Mouse (Mus musculus) neural tube, embryonic 13.5 days (tissue): ENCODE data around the gene Hist1h2bg. TPM values are rescaled to one million over a fixed set of nuclear protein-coding genes. Genes with fewer than 3 reads are reported as not detected.
"Not testable (repeated sequence)": the region's sequence is repeated elsewhere in the genome, so short reads cannot be mapped to it uniquely, and the experiment has no call there.

ENCODE experiments used
- ATAC-seq: fragments of 200-750 bp; cut with Nextera tagmentation; 2 replicates; pipeline ENCODE4 v1.8.0; 2017; ENCODE audit warnings: low read depth, mild to moderate bottlenecking, moderate TSS enrichment, moderate library complexity
- H3K27ac ChIP-seq: fragments of 300-500 bp; sonication (generic); replicated peaks from 2 replicates; pipeline ENCODE4 v1.5.1; 2015; ENCODE audit warnings: moderate library complexity, mild to moderate bottlenecking, inconsistent platforms
- H3K27me3 ChIP-seq: fragments of 300-500 bp; sonication (generic); 2 replicates; pipeline ENCODE4 v1.6.1; 2015; ENCODE audit warnings: mild to moderate bottlenecking, inconsistent platforms
- H3K36me3 ChIP-seq: fragments of 300-500 bp; sonication (generic); 2 replicates; pipeline ENCODE4 v1.6.1; 2015; ENCODE audit warnings: mild to moderate bottlenecking, inconsistent platforms
- H3K4me1 ChIP-seq: fragments of 300-500 bp; sonication (generic); replicated peaks from 2 replicates; pipeline ENCODE4 v1.6.1; 2015; ENCODE audit warnings: inconsistent platforms
- H3K4me2 ChIP-seq: fragments of 300-500 bp; sonication (generic); 2 replicates; pipeline ENCODE4 v1.6.1; 2015; ENCODE audit warnings: inconsistent platforms, mild to moderate bottlenecking, moderate library complexity
- H3K4me3 ChIP-seq: fragments of 300-500 bp; sonication (generic); 2 replicates; pipeline ENCODE4 v1.5.1; 2015; ENCODE audit warnings: mild to moderate bottlenecking, inconsistent platforms
- H3K9ac ChIP-seq: fragments of 300-500 bp; sonication (generic); 2 replicates; pipeline ENCODE4 v1.6.1; 2015; ENCODE audit warnings: moderate library complexity, mild to moderate bottlenecking, inconsistent platforms
- H3K9me3 ChIP-seq: fragments of 300-500 bp; sonication (generic); 2 replicates; pipeline ENCODE4 v1.6.1; 2016; ENCODE audit warnings: inconsistent platforms
- WGBS: fragments of 180-500 bp; shearing (Covaris S2); methylation state at CpG from one replicate; pipeline ENCODE4 v1.1.7; 2015; 5-methylcytosine and 5-hydroxymethylcytosine counted together
- polyA plus RNA-seq: library from polyadenylated mRNA; unstranded; fragments of >200 nt; fragmentation: Nextera tagmentation; extraction: Ambion mirVana; gene quantifications from 2 replicates; pipeline ENCODE4 v1.2.1, GENCODE M21; 2015

Hist1h2bg gene
- polyA plus RNA-seq, 1 experiment from 2014 or later = 3.5 TPM

DNA sequence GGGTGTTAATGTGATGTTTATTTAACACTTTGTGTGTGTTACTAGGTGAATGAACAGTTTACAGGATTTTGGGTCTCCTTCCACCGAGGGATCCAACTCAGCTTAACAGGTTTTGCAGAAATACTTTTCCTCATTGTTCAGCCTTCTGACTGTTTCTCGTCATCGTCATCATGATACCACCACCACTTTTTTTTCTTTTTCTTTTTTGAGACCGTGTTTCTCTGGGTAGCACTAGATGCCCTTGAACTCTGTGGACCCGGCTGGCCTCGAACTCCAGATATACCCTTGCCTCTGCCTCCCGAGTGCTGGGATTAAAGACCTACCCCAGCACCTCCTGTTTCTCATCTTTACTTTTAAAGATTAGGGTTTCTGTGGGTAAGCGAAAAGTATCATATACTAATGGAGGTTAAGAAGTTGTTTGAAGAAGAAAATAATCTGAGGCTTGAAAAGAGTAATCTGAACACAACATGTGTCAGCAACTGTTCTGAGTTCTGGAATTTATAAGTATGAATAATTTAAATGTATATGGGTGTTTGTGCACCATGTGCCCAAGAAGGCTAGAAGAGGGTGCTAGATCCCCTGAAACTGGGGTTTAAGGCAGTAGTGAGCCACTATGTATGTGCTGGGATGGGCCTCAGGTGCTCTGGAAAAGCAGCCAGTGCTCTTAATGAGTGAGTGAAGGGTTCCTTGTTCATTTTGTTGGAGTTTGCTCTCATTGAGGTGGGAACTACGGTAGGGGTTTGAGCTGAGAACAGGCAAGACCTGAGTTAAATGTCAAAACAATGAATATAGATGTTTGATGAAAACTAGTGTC is 38.7 kb upstream of the Hist1h2bg start:
- WGBS = 23% methylated on average over 9 of the region's 9 CpGs
- peak overlapping the region; percentile 96; the same call in 1 of the 2 replicates for H3K27ac ChIP-seq
- peak overlapping the region; percentile 59 for H3K4me3 ChIP-seq
- no peaks in the 10 kb centered on the region for H3K36me3 ChIP-seq
- no peak for ATAC-seq
- no peaks in the 10 kb centered on the region for H3K9me3 ChIP-seq
- peak overlapping the region; percentile 85 for H3K9ac ChIP-seq
- peaks cover 58% of the 10 kb centered on the region for H3K4me1 ChIP-seq
- peak overlapping the region; percentile 74 for H3K4me2 ChIP-seq
- H3K27me3 ChIP-seq = no peaks in the 10 kb centered on the region

DNA sequence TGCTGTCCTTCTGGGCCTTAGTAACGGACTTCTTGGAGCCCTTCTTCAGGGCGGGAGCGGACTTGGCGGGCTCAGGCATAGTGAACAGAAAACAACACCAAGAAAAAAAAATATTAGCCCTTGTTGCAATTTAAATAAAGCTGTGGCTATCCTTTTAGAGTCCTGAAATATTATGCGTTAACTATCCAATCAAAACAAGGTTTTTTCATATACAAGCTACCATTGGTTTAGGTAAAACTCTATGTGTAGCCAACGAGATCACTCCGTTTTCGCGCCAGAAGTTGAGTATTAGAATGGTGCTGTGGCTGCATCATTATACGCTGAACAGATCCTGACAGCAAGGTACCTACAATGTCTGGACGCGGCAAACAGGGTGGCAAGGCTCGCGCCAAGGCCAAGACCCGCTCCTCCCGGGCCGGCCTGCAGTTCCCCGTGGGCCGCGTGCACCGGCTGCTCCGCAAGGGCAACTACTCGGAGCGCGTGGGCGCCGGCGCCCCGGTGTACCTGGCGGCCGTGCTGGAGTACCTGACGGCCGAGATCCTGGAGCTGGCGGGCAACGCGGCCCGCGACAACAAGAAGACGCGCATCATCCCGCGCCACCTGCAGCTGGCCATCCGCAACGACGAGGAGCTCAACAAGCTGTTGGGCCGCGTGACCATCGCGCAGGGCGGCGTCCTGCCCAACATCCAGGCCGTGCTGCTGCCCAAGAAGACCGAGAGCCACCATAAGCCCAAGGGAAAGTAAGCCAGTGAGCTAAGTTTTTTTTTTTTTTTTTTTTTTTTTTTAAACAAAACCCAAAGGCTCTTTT is 37.4 kb upstream of the Hist1h2bg start, which contains the start of gene Hist1h2af:
Gene Hist1h2af (plus strand): TSS at position 347 of the 808 bp plus-strand sequence.
- Histone ChIP-seq H3K27ac (peak within 1 kb of the TSS; percentile 84), H3K9ac (peak within 1 kb of the TSS; percentile 85), H3K4me1 (peaks cover 54% of the 10 kb centered on the region), H3K4me2 (peak within 1 kb of the TSS; percentile 74), H3K4me3 (peak within 1 kb of the TSS; percentile 59)
- under 1% methylated on average over 25 of the region's 53 CpGs for WGBS
- H3K9me3 ChIP-seq, H3K36me3 ChIP-seq, H3K27me3 ChIP-seq: not testable (repeated sequence)
- ATAC-seq = peak; percentile 15; the same call in 1 of the 2 replicates

DNA sequence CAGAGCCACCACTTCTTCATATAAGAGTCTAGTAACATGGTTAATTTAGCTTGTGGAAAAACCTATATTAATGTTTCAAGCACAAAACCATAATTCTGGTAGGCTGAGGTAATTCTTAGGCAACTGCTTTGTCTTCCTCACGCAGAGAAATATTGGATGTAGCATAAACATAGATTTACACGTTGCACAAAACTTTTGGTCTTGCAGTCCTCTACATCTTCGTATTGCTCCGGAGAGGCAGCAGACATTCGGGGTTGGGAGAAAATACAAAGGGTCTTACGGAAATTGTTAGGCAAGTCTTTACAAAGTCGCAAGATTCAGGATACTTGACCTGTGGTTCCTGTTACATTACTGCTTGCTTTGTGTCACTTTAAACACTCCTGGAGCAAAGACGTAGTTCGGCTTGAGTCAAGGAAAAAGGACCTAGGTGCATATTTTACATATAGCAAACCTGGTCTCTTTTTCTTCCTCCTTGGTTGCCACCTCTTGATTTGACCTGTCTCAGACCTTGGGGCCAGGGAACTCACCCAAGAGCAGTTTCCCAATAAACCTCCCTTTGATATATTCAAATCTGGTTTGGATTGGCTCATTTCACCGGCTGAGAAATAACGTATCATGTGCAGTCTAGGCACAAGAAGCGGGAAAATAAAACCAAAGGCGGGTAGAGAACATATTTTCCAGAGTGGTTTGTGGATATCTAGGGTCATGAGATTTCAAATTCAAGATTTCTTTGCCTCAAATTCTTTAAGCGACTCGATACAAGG is 36.6 kb upstream of the Hist1h2bg start:
- Histone ChIP-seq H3K9me3 (no peaks in the 10 kb centered on the region), H3K27me3 (no peaks in the 10 kb centered on the region), H3K9ac (peak overlapping the region; percentile 61), H3K4me1 (peaks cover 48% of the 10 kb centered on the region), H3K4me2 (peak overlapping the region; percentile 74), H3K27ac (peak overlapping the region; percentile 74), H3K4me3 (peak overlapping the region; percentile 59), H3K36me3 (no peaks in the 10 kb centered on the region)
- ATAC-seq = no peak
- WGBS = under 1% methylated on average over 15 of the region's 15 CpGs

DNA sequence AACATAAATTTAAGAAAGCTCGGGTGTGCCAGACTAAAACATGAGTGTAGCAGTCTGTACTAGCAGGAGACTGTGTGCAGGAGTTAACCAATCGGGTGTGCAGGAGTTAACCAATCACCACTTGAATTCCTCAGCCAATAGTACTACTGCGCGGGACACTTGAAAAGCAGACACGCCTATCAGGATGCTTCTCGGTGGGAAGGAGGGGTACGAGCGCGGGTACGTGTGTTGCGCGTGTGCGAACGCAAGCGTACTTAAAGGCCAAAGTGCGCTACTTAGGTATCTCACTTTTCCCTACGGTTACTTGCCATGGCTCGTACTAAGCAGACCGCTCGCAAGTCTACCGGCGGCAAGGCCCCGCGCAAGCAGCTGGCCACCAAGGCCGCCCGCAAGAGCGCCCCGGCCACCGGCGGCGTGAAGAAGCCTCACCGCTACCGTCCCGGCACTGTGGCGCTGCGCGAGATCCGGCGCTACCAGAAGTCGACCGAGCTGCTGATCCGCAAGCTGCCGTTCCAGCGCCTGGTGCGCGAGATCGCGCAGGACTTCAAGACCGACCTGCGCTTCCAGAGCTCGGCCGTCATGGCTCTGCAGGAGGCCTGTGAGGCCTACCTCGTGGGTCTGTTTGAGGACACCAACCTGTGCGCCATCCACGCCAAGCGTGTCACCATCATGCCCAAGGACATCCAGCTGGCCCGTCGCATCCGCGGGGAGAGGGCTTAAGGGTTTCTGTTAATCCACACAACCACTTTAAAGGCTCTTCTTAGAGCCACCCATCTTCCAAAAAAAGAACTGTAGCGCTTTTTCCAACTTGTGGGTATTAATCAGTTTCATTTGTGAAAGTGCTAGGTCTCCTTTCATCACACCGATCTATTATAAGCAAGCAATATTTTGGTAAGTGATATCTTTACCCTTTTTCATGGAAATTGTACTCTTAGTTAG is 35.8 kb upstream of the Hist1h2bg start, which contains the start of gene Hist1h3g:
Gene Hist1h3g (plus strand): TSS at position 286 of the 939 bp plus-strand sequence.
- Histone ChIP-seq H3K4me3 (peak within 1 kb of the TSS; percentile 59), H3K4me2 (peak within 1 kb of the TSS; percentile 74), H3K9ac (peak within 1 kb of the TSS; percentile 61), H3K4me1 (peaks cover 42% of the 10 kb centered on the region), H3K27ac (peak within 1 kb of the TSS; percentile 74)
- WGBS = under 1% methylated on average over 53 of the region's 62 CpGs
- not testable (repeated sequence) for H3K27me3 ChIP-seq, H3K36me3 ChIP-seq, H3K9me3 ChIP-seq
- peak; percentile 89 for ATAC-seq

DNA sequence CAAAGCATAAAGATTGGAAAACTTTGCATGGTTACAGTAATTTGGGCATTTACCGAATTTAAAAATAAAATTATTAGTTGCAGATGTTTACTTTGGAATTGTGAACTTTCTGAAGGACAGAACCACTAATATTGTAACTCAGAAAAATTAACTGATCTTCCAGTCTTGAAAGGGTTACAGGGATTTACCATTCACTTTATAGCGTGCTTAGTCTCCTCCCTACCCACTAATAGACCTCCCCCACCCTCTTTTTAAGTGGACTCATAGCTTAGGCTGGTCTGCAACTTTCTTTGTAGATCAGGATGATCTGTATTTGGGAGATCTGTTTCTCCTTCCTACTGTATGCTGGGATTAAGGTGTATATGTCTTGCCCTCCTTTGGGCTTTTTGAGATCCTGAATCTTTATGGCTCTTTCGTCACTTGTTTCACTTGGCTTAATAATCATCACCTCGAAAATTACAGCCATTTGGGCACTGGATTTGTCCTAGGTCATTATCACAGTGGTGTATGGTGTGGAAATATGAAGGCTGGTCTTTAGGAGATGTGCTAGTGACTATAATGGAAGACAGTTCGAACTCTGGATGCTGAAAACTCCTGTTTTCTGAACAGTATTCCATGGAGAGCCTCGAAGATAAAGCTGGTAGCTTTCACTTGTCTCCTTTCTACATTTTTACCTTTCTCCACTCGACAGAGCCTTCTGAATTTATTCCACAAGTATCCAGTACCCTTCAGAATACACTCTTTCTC is 34.9 kb upstream of the Hist1h2bg start:
- WGBS = 21% methylated on average over 7 of the region's 7 CpGs
- no peak for ATAC-seq
- Histone ChIP-seq H3K9me3 (no peaks in the 10 kb centered on the region), H3K4me1 (peaks cover 42% of the 10 kb centered on the region), H3K27ac (no peak overlapping the region), H3K4me2 (peak overlapping the region; percentile 74), H3K36me3 (no peaks in the 10 kb centered on the region), H3K27me3 (no peaks in the 10 kb centered on the region), H3K4me3 (peak overlapping the region; percentile 59), H3K9ac (peak overlapping the region; percentile 55; the same call in 1 of the 2 replicates)

DNA sequence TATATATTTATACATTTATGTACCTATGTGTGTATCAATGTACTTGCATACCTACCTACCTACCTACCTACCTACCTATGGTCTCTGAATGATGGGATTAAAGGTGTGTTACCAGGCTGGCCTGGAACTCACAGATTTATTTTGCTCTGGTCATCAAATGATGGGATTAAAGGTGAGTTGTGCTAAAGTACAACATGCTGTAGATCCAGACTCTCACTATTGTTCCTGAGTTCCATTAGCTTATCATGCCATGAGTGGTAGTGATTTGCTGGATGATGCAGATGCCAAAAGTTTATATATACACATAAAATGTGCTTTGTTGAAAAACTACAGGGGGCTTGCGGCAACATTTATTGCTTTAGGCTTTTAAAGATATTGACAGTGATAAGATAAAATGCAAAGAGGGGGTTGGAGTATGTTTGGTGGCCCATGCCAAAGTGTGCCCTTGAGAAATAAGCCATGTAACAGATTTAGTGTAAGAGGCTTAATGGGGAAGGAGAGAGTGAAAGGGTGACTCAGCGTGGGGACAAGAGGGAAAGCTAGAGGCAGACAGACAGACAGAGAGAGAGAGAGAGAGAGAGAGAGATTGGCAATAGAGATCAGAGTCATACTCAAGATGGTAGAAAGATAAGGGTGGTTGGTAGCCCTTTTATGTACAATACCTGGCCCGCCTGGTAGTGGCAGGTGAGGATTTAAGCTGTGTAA is 34.0 kb upstream of the Hist1h2bg start:
- Histone ChIP-seq H3K4me1 (peaks cover 39% of the 10 kb centered on the region), H3K27me3 (no peaks in the 10 kb centered on the region), H3K4me2 (peak overlapping the region; percentile 74), H3K27ac (no peak overlapping the region), H3K36me3 (no peaks in the 10 kb centered on the region), H3K4me3 (no peak overlapping the region; the same call in 1 of the 2 replicates), H3K9me3 (no peaks in the 10 kb centered on the region), H3K9ac (0 out of 2 replicates have a peak overlapping the region, but pooled peaks have one; percentile 9)
- ATAC-seq = no peak
- WGBS = 87% methylated on average over 3 of the region's 3 CpGs

DNA sequence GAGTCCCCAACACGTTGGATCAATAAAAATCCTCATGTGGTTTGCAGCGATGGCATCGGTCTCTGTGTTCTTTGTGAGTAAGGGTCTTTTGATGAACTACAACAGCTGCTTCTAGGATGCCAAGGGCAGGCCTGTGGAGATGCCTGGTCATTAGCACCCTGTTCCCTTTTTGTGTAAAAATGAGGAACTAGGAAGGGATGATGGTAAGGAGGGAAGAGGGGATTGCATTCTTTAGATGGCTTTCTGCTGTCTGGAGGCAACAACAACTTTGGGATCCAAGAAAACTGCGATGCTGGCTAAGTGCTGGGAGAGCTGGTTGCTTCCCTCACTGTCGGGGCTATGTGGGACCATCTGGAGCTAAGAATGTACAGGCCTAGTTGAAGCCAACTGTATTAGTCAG is 32.9 kb upstream of the Hist1h2bg start:
- no peaks in the 10 kb centered on the region for H3K36me3 ChIP-seq
- H3K27me3 ChIP-seq = no peaks in the 10 kb centered on the region
- no peak overlapping the region for H3K4me2 ChIP-seq
- H3K4me1 ChIP-seq = peaks cover 34% of the 10 kb centered on the region
- WGBS = 71% methylated on average over 5 of the region's 5 CpGs
- no peak overlapping the region for H3K9ac ChIP-seq
- no peak overlapping the region for H3K4me3 ChIP-seq
- H3K27ac ChIP-seq = no peak overlapping the region
- ATAC-seq = no peak
- no peaks in the 10 kb centered on the region for H3K9me3 ChIP-seq

DNA sequence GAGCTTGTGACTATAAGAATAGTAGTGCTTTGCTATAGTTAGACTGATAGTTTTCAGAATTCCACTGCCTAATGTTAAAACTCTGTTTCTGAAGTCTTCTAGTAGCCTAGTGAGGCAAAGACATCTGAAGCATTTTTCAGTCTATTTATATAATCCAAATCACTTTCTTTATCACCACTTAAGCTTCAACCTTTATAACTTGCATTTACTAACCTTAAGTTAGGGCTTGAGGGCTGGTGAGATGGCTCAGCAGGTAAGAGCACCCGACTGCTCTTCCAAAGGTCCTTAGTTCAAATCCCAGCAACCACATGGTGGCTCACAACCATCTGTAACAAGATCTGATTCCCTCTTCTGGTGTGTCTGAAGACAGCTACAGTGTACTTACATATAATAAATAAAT is 31.4 kb upstream of the Hist1h2bg start:
- not testable (repeated sequence) for H3K36me3 ChIP-seq, H3K27me3 ChIP-seq, H3K27ac ChIP-seq, H3K9me3 ChIP-seq, H3K9ac ChIP-seq, H3K4me3 ChIP-seq, ATAC-seq, H3K4me2 ChIP-seq
- WGBS = 58% methylated on average over 1 of the region's 1 CpGs
- peaks cover 23% of the 10 kb centered on the region for H3K4me1 ChIP-seq

DNA sequence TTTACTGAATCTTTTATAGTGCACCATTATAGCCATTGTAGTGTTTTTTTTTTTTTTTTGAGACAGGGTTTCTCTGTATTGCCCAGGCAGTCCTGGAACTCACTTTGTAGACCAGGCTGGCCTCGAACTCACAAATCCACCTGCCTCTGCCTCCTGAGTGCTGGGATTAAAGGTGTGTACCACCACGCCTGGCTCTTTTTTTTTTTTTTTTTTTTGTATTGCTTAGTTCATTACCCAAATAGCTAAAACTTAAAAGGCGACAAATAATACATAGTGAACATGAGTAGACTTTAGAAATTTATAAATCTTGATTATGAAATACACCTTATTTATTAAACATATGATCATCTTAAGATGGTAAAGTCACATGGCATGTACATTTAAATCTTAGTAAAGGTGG is 29.7 kb upstream of the Hist1h2bg start:
- H3K9ac ChIP-seq = no peak overlapping the region
- no peak overlapping the region for H3K27ac ChIP-seq
- H3K36me3 ChIP-seq = no peaks in the 10 kb centered on the region
- no peak for ATAC-seq
- H3K27me3 ChIP-seq = no peaks in the 10 kb centered on the region
- 90% methylated on average over 3 of the region's 3 CpGs for WGBS
- H3K4me2 ChIP-seq = no peak overlapping the region
- no peak overlapping the region for H3K4me3 ChIP-seq
- H3K9me3 ChIP-seq = no peaks in the 10 kb centered on the region
- H3K4me1 ChIP-seq = peaks cover 13% of the 10 kb centered on the region
